Mouse (Mus musculus) CD8-positive naive resting alpha-beta T cell, adult 57 days (primary cell): ENCODE results near the gene Zscan4-ps1. TPM values are rescaled to one million over a fixed set of nuclear protein-coding genes. Genes with fewer than 3 reads are reported as not detected.

Experiments
- total RNA-seq: library from RNA; stranded (reverse); gene quantifications from one replicate; pipeline ENCODE4 v1.2.4, GENCODE M21; 2023

Gene Zscan4-ps1
- not detected for total RNA-seq

DNA sequence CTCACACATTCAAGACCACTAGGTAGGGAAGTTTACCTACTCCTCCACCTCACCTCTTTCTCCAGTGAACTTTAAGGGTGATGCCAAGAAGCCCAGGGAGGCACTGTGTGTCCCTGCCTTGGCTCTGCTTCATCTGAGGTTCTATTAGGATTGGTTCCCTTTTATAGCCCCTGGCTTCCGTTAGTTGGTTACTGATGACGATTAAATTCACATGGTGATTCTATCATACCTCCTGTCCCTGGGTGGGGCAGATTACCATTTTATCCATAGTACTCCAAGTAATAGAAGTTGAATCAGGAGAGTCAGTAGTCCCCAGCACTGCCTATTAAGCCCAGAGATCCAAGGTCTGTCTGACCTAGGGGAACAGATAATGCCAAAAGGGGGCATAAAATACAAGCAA, at the start of gene Zscan4-ps1:
TSS of gene Zscan4-ps1 (minus strand) at position 101 of the 400 bp plus-strand sequence.

Other genes with a start within 250 kb of the Zscan4-ps1 start
- gene Zscan4b, start 164.6 kb downstream of the Zscan4-ps1 start, total RNA-seq = not detected
- gene Zscan4c, start 63.9 kb downstream of the Zscan4-ps1 start, total RNA-seq = not detected
- not detected for gene Zscan4d, start 96.5 kb upstream of the Zscan4-ps1 start, total RNA-seq
- gene Zscan4e, start 241.0 kb upstream of the Zscan4-ps1 start, total RNA-seq = not detected